Mouse (Mus musculus) CD4-positive, CD25-positive, alpha-beta regulatory T cell, adult 4 months (primary cell): ENCODE results near the gene Gimd1. TPM values are rescaled to one million over a fixed set of nuclear protein-coding genes. Genes with fewer than 3 reads are reported as not detected.

Experiments used
- ATAC-seq: one replicate; pipeline ENCODE4 v1.8.0; 2017
- polyA plus RNA-seq, 2 experiments: library from polyadenylated mRNA; unstranded; fragments of 100-300 nt; shearing (Covaris generic); gene quantifications; one replicate each; pipeline ENCODE4 v1.2.1; 2017

Gimd1 gene
- polyA plus RNA-seq = under 1 TPM in 1 of 2 experiments, not detected in 1; 0.26 TPM

DNA sequence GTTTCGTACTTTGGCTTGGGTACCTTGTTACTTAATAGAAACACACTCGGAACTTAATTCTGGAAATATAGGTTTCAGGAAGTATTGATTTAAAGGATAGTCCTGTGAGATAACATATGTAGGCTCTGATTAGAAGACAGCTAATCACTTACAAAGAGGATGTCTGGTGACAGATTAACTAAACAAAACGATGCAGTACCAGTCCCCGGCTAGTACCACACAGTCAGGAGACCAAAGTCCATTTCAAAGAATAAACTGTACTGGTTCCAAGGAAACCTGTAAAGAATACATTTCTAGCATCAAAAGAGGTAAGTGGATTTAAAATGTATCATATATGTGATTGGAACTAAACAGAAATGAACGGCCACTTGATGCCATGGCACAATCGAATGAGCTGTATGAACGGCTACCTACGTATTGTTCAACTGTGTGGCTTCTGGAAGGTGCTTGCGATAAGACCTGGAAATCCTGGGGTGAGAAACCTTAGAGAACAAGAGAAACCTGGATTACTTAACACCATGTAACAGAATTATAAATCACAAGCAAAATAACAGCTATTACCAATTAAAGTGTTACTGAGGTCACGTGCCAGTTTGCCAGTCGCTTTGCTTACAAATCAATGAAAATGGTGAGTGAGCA lies at the start of gene Gimd1:
Gimd1 (plus strand) TSS at position 220 of the 639 bp plus-strand sequence.
- no peak for ATAC-seq

DNA sequence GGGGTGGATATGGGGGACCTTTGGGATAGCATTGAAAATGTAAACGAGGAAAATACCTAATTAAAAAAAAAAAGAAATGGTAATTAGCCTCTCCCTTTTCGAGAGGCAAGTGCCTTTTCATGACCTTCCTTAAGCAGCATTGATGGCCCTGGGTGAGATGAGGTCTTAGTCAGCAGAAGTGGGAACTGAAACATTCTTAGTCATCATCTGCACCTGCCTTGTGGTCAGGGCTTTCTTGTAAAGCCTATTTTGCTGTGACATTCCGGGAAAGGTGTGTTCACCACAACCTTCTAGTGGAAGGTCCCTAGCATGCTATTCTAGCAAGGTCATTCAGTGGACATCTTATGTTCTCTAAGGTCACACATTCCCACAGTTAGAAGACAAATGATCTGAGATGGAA lies 48.4 kb upstream of the Gimd1 start:
- no peak for ATAC-seq

DNA sequence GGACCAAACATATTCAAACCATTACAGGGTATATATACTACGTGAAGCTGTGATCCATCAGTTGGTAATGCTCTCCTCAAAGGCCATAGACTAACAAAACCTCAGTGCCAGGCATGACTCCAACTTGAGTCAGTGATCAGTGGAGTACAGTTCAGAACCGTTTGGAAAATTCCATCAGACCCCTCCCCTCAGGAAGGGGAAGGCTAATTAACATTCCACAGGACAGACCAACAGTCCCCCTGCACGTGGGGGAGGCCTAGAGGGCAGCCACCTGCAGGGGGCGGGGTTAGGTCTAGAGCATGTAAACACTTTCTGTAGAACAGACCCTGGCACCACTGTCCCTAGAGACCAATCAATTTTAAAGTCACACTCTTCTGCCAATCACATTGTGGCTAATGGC lies 47.3 kb upstream of the Gimd1 start:
- ATAC-seq = no peak

DNA sequence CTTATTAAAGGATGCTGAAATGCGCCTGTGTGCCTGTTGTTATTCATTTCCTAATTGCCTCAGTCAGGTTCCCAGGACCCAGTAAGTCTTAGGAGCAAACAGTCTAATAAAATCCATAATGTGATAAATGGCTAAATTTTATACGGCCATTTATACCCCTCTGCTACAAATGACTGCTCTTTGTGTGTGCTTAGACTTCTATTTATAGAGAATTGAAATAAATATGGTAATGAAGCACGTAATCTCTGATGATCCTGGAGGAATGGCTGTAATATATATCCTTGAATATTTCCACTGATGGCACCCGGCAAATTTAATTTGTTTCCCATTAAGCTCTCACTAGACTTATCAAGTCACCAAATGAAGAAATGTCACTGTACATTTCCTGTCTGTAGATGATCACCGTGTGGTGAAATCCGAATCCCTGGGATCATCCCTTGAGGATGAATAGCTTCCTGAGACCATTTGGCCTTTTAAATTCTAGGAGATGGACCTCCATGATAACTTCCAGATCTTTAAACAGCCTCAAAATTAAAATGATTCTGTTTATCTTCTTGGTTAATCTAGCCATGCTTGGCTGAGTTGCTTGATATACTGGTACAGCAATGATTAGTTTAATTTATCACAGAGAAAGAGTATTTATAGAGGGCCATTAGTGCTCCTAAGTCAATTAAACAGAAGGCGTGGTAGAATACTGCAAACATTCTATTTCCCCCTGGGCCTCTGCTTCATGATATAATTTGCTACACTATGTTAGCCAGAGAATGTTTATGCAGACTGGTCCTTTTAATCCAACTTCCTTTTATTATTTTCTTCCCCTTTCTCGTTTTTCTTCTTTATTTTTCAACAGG lies 44.3 kb upstream of the Gimd1 start:
- ATAC-seq = no peak

DNA sequence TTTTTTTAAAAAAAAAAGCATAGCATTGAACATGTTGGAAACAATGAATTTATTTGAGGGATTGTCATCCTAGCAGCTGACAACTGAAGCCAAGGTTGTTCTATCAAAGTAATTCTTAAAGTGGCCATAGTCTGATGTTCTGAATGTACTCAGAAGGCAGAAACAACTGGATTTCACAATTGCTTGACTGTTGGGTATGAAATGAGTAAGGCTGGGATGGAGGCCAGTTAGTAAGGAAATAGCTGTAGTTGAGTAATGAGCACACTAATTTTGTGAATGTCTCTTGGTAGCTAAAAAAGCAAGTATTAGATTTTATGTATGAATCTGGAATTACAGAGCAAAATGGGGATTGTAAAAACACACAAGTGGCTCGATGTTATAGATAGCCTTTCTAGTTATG lies 41.5 kb upstream of the Gimd1 start:
- no peak for ATAC-seq

DNA sequence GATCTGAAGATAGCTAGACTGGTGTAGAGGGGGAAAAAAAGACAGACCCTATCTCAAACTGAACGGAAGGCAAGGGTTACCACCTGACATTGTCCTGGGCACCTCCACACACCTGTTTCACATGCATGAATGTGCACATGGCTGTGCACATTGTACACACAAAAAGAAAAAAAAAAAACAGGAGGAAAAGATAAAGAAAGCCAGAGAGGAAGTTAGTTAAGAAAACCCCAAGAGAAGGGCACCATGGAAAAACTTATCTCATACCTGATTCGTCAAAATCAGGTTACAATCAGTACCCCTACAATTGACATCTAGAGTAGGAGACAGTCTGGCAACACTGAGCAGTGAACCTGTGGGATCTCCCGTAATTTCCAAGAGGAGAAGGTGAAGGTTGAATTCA lies 39.6 kb upstream of the Gimd1 start:
- no peak for ATAC-seq

DNA sequence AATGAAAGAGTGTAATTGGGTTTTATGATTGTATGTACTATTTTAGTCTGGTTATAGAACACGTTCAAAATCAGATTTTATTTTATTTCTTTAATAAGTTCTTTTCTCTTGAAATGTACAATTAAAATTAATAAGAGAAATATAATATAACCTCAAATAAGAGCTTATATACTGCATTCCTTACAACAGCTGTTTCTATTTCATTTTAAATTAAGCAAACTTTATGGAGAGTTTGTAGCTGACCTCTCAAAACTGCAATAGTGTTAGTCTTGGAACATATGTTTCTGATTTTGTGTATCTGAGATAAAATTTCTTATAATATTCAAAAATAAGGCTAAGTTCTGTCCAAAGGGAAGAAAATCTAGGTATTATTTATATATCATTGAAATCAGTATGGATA lies 39.0 kb upstream of the Gimd1 start:
- ATAC-seq = no peak

DNA sequence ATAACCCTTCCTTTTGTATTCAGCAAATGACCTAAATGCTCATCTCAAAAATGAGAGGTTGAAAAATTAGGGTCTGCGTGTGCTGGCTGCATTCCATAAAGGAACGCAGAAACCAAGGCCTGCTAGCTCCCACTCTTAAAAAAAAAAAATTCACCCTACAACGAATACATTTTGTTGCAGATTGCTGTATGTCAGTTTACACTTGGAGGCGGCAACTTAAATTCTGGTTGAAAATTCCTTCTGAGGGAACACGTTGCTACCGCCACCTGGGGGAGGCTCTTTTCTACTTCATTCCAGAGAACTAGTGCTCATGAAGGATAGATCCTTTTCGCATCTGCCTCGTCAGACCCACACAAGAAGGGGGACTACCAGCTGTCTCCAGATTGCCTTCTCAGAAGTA lies 879 bp upstream of the Gimd1 start:
- ATAC-seq = no peak

DNA sequence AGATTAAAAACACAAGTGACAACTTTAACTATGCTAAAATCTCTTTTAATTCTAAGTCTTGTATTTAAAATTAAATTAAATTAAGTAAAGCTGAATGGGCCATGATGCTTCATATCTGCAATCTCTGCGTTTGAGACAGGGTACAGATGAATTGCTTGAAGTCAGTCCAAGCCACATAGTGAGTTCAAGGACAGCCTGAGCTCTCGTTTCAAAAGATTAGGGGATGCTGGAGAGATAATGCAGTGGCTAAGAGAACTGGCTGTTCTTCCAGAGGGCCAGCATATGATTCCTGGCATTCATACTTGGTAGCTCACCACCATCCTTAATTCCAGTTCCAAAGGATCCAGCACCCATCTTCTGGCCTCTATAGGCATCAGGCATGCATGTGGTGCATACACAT lies 3.6 kb downstream of the Gimd1 start:
- ATAC-seq = no peak

DNA sequence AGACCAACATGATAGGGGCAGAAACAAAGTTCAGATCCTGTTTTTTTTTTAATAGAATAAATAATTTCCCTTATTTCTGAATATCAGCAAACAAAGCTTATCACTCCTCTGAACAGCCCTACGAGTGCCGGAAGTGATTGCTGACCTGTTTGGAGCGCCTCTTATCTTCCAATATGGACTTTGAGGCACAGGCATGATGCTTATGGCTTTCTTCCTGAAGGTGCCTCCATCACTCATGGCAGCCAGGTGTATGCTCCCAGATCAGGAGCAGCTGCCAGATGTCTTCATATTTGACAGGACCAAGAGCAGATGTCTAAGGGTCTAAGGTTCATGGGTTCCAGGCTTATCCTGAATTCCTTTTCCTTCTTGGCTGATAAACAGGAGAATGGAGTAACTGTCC lies 7.5 kb downstream of the Gimd1 start:
- no peak for ATAC-seq

DNA sequence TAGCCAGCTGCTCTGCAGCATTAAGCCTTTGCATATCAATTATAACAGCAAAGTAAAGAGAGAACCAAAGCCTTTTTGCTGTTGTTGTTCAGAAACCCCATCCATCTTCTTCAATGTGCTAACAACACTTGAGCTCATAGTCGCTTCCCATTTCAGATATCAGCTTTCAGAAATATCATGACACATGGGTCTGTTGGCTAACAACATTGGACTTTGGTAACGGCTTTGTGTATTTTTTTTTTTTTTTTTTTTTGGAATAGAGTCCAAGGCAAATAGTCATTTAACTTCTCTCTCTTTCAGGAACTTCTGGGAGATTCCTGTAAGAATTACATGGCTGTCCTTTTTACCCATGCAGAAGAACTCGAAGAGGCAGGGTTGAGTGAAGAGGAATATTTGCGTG lies 14.5 kb downstream of the Gimd1 start:
- ATAC-seq = no peak

DNA sequence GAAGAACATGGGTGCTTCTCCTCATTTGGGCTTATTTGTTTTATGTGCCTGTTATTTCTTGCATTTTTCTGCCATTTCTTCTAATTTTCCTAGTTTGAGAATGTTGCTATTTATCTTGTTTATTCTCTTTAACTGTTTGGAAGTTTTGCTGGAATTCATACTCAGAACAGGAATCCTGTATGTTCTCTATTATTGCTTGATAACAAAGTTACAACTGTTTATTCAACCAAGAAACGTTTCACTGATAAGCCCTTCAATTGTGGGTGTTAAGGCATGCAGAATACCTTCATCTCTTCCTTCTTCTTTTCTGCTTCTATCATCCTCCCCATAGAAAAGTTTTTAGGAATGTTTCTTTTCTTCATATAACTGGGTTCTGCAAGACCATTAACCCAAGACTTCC lies 17.2 kb downstream of the Gimd1 start:
- ATAC-seq = no peak

DNA sequence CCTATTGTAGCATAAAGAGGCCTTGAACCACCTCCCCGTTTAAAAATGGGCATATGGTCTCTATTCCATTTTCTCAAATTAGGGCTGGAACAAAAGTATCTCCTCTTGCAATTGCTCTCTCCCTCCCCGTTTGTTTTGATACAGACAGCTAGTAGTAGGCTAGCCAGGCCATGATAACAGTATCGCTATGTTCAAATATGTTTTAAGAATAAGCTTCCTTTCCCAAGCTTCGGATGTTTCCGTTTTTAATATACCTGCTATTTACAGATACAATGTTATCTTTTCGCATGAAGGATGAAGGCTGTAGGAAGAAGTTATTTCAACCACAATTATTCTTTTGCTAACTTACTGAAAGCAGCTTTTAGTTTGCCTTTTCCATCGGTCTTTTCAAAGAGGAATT lies 19.7 kb downstream of the Gimd1 start:
- no peak for ATAC-seq

DNA sequence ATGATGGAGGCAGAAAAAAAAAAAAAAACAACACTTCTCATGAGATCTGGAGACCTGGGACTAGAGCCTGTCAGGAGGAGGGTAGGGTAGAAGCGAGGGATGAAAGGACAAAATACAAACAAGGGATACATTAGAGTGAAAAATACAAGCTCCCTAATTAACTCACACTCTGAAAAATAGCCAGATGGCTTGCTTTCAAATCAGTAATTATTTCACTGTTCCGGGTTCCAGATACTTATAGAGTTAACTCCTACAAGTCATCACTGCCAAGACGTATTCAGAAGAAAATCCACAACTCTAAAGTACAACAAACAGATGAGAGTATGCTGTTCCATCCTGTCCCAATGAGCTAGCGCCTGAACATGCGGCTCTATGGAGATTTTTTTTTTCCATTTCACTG lies 20.6 kb downstream of the Gimd1 start:
- no peak for ATAC-seq

DNA sequence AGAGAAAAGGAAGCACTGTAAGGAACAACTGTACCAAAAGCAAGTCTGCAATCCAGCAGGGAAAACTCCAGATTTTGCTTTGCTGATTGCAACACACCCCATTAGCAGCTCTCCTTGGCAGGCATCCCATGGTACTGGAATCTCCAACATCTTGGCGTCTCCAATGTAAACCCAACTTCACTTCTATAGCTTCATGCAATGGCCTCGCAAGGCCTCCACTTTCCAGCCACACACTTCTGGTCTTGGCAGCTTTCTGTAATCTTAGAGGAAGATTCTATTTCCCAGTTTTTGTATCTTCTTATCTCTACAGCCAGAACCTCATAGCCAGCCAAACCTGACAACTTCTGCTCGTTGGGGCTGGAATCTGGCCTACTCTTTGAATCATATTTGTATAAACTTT lies 22.2 kb downstream of the Gimd1 start:
- no peak for ATAC-seq

DNA sequence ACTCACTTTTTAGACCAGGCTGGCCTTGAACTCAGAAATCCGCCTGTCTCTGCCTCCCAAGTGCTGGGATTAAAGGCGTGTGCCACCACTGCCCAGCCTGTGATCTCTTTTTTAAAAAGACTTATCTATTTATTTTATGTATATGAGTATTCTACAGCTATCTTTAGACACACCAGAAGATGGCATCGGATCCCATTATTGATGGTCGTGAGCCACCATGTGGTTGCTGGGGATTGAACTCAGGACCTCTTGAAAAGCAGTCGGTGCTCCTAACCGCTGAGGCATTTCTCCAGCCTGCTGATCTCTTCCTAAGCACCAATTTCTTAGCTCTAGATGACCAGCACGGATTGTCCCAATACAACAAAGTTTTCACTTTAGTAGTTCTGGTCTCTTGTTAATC lies 24.3 kb downstream of the Gimd1 start:
- no peak for ATAC-seq

DNA sequence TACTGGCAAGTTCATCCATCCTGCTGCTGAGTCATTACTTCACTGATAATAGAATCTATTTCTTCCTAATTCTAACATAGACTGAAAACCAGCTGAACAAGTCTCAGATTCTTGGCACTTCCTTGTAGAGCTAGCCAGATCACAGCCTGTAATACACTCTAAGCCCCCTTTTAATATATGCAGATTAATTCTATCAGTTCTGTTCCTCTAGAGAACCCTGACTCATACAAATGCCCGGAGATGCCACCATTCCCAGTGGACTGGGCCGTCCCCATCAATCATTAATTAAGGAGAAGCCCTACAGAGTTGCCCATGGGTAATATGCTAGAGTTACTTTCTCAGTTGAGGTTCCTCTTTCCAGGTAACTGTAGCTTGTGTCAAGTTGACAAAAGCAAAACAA lies 26.3 kb downstream of the Gimd1 start:
- ATAC-seq = no peak

DNA sequence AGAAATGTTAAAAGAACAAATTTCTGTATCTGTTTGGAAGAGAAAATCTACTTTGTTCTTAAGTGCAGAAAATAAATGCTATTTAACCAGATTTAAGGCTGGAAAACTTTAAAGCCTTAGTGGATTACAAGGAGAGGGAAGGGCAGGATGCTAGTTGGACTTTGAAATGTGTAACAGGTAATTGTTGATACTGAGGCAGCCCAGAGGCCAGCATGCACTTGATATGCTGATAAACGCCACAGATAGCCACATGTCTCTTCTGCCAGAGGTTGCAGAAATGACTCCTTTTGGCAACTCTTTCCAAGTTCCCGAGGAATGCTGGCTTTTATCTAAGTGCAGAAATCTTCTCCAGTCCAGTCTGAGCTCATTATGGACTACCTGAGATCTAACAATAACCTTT lies 47.9 kb downstream of the Gimd1 start:
- ATAC-seq = no peak

DNA sequence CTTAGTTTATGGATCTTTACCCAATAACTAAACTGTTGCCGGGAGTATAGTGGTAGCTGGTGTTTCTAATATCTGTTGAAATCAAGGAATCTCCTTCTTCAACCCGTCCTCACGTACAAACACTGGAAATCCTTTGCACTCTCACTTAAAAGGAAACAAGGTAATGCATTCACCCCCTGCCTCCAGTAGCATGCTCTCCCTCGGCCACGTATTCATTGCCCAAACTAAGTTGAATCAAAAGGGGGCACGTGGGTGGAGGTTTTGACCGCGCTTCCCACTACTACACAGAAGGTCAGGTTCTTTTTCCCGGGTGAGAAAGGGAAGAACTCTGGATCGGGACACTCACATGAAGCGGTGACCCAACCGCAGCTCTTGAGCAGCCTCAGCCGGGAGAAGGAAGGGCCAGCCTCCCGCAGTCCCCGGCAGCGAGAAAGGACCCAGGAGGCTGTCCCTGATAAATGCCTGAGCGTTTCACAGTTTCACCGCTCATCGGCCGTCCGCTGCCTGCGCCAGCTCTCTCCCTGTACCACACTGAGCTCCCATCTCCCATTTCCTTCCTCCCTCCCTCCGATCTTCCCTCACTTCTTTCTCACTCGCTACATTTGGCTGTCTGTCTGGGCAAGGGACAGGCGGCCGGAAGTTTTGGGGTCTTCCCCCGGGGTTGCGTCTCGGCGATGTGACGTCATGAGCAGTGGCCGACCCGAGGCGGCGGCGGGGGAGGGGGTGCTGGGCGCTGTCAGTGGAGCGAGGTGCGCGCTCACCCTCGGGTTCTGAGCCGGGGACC lies 54.0 kb downstream of the Gimd1 start, which contains the start of gene Tbck:
Tbck (plus strand) TSS at position 698 of the 784 bp plus-strand sequence.
- peak; percentile 95 for ATAC-seq

DNA sequence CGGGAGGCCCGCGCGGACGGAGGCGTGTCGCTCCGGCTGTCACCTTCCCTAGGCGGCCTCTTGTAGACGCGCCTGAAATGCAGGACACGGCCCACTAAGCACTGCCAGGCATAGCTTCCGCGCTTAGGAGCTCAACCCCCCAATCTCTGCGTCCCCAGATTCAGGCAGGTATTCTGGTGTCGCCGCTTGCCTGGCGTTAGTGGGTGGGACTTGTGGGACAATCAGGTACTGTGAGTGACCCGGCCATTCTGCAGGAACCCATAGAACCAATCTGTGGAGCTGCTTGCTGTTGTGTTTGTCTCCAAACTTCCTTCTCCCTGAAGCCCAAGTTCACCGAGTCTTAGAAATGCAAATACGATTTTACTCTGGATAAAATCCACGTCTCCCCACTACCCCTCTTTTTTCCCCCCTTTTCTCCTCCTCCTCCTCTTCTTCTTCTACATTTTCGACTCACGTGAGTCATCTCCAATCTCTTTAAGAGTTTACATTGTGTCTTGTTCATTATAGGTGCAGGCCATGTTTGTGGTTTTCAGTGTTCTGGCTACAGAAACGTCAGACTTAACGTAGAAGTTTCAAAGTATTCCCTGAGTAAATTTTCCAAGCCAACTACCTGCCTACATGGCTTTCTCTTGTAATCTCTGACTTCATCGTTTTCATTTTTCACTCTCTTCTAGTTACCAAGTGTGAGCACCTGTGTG lies 54.8 kb downstream of the Gimd1 start, which contains the start of gene Aimp1:
Aimp1 (minus strand) TSS at position 140 of the 698 bp plus-strand sequence.
- ATAC-seq = no peak
